Mouse (Mus musculus) mature B cell (primary cell): ENCODE measurements at regions not wholly inside any gene's neighbourhood (a gene's known extent, or its start where the extent isn't known, plus 50 kb on each side); places are given as distances from the start of the nearest gene placed in this dataset.
"Not testable (repeated sequence)": the region's sequence is repeated elsewhere in the genome, so short reads cannot be mapped to it uniquely, and the experiment has no call there.

Source experiments
- in situ Hi-C: fragments of 300-500 bp; cut with MboI; formaldehyde crosslinking; loops from 2 replicates; pipeline ENCODE4 v1.14.3; 2019

- in situ Hi-C loops = loop anchor here (25.0 kb wide), 1 partner anchor 217 kb away; no protein-coding TSS in a partner anchor
These were observed 93.3 kb downstream of the Apob start for GRCm38 (mm10) chr12:8070788-8071187.

- in situ Hi-C loops = loop anchor here (25.0 kb wide), 1 partner anchor 216 kb away; no protein-coding TSS in a partner anchor
These were observed 93.8 kb downstream of the Apob start for GRCm38 (mm10) chr12:8071286-8071685.

GRCm38 (mm10) chr12:8076010-8076540 lies 98.6 kb downstream of the Apob start:
- in situ Hi-C loops = no loop called here

GRCm38 (mm10) chr12:8077346-8077745 lies 99.9 kb downstream of the Apob start:
- in situ Hi-C loops = no loop called here

GRCm38 (mm10) chr12:8078046-8078445 lies 100.6 kb downstream of the Apob start:
- in situ Hi-C loops = no loop called here

- in situ Hi-C loops = no loop called here
These were observed 105.5 kb downstream of the Apob start for GRCm38 (mm10) chr12:8082688-8083661.

- in situ Hi-C loops = no loop called here
These were observed 110.5 kb downstream of the Apob start for GRCm38 (mm10) chr12:8087958-8088357.

GRCm38 (mm10) chr12:8089423-8090278 lies 112.2 kb downstream of the Apob start:
- in situ Hi-C loops = no loop called here

GRCm38 (mm10) chr12:8090279-8090626 lies 112.8 kb downstream of the Apob start:
- in situ Hi-C loops = no loop called here

GRCm38 (mm10) chr12:8093437-8093836 lies 114.5 kb upstream of the Ldah start:
- in situ Hi-C loops = no loop called here

- in situ Hi-C loops = no loop called here
These were observed 112.0 kb upstream of the Ldah start for GRCm38 (mm10) chr12:8095946-8096345.

- in situ Hi-C loops = not testable (repeated sequence)
These were observed 109.5 kb upstream of the Ldah start for GRCm38 (mm10) chr12:8098395-8098794.

GRCm38 (mm10) chr12:8099114-8099513 lies 108.8 kb upstream of the Ldah start:
- in situ Hi-C loops = no loop called here

- in situ Hi-C loops = no loop called here
These were observed 108.1 kb upstream of the Ldah start for GRCm38 (mm10) chr12:8099821-8100220.

GRCm38 (mm10) chr12:8101837-8102236 lies 106.1 kb upstream of the Ldah start:
- in situ Hi-C loops = no loop called here

- in situ Hi-C loops = no loop called here
These were observed 104.6 kb upstream of the Ldah start for GRCm38 (mm10) chr12:8103259-8103658.

- in situ Hi-C loops = no loop called here
These were observed 100.8 kb upstream of the Ldah start for GRCm38 (mm10) chr12:8107137-8107536.

- in situ Hi-C loops = no loop called here
These were observed 98.6 kb upstream of the Ldah start for GRCm38 (mm10) chr12:8109203-8109770.

- in situ Hi-C loops = no loop called here
These were observed 98.0 kb upstream of the Ldah start for GRCm38 (mm10) chr12:8109876-8110275.

GRCm38 (mm10) chr12:8110297-8110696 lies 97.6 kb upstream of the Ldah start:
- in situ Hi-C loops = no loop called here

GRCm38 (mm10) chr12:8111484-8111883 lies 96.4 kb upstream of the Ldah start:
- in situ Hi-C loops = no loop called here

- in situ Hi-C loops = no loop called here
These were observed 52.3 kb upstream of the Ldah start for GRCm38 (mm10) chr12:8155566-8155965.
